Mouse (Mus musculus) yolk sac, embryonic 10.5 days (tissue): ENCODE results near the gene Recql5.

Source experiments
- DNase-seq: peaks from one replicate; pipeline ENCODE4 v3.0.0-alpha.2; 2017; ENCODE audit warnings: low spot score

Recql5 gene

GRCm38 (mm10) chr11:115901338-115902161, 31.7 kb downstream of the Recql5 start:
- DNase-seq, result no peak

DNA sequence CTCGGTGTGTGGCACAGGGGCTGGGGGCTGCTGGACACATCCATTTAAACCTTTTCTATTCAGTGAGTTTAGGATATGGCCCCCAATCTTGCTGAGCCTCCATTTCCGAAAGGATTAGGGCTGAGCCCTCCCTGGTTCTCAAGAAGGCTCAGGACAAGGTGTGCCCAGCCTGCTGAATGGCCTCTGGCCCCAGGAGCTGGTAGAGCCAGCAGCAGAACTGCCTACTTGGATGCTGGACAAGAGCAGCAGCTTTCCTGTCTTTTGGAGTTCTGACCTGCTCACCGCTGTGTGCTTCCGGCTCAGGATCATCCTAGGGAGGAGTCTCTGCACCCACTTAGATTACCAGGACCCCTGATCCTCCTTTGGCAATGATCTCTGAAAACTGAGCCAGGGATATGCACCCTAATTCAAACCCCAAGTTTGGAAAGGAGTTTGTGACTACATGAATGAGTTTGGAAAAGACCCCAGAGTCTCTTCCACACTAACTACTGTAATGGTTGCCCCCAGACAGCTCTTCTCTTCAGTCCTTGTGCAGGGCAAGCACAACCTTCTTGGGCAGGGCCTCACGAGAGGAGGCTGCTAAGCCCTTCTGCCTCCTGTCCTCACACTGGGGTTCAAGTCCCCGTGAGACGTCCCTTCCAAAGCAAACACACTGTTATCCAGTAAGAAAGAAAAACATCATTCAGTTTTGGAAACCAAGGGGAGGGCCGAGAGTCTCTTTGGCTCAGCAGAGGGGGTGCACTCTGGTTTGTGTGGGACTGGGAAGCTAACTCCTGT, 32.5 kb downstream of the Recql5 start:
- no peak for DNase-seq

DNA sequence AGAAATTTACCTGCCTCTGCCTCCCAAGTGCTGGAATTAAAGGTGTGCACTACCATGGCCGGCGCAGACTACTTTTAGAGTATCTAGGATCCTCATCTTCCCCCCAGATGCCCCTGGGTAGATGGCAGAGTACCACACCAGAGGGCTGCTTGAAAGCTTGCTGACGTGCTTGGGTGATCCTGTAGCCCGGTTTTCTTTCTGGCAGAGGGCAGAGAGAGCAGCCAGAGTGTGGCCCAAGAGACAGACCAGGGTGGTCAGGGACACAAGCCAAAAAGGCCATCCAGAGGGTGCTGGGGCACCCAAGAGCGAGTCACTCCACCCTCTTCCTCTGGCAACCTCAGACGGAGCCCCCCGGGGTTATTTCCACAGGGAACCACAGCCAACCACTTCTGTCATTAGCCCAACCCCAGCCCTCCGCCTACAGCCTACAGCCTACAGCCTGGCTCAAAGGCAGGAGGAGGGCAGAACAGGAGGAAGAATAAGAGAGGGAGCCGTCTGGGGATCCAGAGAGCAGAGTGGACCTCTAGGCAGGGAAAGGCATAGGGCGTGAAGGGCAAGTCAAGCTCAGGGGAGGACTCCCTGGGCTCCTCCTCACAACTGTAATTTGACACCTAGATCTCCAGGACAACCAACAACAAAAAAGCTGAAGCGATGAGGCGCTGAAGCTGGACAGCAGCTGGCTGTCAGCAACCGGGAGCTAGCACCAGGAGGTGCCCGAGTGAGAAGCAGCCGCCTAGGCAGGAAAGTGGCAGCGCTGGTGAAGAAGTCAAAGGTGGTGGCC, 33.6 kb downstream of the Recql5 start, which contains the start of gene Smim5:
Gene Smim5 (plus strand): TSS at position 481 of the 781 bp plus-strand sequence.
- peak; percentile 65 for DNase-seq

DNA sequence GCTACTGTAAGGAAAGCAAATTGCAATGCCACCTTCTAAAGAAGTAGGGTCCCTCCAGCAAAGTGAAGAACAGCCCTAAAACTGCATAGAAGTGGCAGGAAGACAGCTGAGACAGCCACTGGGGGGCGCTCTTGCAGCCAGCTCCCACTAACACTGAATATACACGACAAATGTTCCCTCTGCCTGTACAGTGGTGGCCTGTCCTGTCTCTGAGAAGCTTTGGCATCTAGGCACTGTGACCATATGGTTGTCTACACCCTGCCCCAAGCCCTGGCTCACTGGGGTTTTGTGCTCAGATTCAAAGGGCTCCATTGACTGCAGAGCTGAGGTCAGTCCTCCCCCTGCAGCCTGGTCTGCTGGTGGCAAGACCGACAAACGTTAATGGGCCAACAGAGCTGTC, 34.4 kb downstream of the Recql5 start:
- DNase-seq, result no peak

DNA sequence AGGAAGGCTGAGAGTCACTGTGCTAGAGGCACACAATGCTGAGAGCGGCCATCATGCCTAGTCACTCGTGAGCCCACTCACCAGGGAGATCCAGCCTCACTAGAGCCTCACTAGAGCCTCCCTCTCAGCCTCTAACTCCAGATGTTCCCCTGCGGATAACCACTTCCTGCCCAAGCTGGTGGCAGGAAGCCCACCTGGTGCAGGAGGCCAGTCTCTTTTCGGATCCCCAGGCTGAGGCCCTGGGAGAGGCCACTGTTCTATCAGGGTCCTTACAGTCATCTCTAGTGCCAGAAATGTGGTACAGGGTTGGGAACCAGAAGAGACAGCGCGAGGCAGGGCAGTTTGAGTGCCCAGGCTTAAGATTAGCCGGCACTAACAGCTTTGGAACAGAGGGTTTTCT, 34.8 kb downstream of the Recql5 start:
- no peak for DNase-seq

DNA sequence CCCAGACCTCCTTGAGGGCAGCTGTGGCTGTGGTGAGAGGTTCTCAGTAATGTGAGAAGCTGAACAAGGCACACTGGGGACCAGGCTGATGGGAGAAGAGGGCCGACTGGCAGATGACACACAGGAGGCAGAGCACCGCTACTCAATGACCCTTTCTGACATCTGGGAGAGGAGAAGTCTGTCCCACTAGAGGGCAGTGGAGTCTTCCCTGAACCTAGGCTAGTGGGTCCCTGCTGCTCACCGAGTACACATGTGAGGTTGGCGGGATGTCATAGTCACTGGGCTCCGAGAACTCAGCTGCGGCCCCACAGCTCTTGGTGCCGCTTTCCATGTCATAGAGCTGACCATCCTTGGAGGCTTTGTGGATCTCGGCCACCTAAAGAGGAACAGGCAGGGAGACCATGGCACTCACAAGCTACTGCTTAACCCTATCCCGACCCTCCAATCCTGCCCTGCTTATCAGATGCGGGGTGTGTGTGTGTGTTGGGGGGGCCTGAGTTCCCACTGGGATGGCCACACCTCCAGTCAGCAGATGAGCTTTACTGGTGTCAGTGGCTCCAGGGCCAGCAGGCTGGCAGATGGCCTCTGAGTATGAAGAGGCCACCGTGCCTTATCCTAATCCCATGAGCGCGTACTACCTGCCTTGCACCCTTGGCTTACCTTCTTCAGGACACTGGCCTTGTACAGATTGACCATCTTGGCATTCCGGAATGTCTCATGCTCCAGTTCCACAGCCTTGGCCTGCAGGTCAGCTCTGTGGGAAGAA, 38.3 kb downstream of the Recql5 start:
- DNase-seq, result no peak

GRCm38 (mm10) chr11:115893071-115893470, 40.2 kb downstream of the Recql5 start:
- DNase-seq, result no peak

DNA sequence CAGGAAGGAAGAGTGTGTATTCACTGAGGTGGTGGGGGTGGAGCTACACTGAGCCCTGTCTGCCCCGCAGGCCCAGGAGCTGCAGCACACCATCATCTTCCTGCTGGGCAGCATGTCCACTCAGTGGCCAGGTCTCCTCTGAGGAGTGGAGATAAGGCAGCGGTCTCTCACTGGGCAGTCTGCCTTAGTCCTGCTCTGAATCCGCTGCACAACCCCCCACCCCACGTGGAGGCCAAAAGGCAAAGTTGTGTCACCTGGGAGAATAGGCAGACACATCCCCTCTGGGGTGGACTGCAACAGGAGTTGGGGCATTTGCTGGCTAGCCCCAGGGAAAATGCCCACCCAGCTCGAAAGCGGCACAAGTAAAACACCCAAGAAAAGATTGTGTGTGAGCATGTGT, 41.1 kb downstream of the Recql5 start:
- peak; percentile 59 for DNase-seq

DNA sequence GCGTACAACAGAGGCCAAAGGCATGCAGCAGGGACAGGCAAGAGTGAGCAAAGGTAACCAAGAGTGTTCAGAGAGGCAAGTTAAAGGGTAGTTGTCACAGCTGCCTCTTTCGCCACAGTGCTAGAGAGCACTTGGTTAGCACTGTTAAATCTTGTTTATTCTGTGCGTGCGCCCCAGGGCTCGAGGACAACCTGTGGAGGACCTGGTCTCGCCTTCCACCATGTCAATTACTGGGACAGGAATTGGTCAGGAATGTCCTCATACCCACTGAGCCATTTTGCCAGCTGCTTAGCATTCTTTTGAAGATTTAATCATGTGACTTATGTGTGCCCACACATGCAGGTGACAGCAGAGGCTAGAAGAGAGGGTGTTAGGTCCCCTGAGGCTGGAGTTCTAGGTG, 44.1 kb downstream of the Recql5 start:
- no peak for DNase-seq

DNA sequence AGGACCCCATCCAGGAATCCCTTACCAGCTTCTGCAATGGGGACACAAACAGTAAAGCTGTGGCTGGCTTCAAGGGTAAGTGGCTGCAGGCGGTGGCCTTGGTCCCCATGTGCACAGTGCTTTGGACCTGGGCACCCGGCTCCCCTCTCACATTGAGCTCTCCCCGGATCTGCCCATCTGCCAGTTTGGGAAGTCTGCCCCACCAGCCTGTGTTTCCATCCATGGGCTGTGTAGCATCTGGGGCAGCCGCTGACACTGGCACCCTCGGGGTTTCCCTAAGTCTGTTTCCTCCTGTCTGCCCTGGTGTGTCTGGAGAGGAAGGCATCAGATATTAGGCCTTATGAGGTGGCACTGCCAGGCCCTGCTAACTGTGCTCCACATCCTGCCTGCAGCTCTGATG, 45.3 kb downstream of the Recql5 start:
- DNase-seq, result no peak

GRCm38 (mm10) chr11:115886446-115886845, 46.8 kb downstream of the Recql5 start:
- no peak for DNase-seq

DNA sequence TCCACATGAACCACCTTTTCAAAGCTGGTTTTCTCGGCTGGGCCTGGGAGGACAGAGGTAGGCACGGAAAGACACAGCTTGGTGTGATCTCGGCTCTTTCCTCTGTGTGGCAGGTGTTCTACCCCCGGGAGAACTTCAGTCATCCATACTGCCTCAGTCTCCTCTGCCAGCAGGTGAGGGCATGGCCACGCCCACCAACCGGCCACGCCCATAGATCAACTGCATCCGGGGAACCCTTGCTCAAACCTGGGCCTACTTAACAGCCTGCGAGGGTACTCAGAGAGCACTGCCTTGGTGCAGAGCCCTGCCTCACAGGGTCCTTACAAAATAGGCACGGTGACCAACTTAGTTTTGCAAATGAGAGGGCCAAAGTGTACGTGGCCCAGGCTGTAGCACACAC, 48.0 kb downstream of the Recql5 start:
- DNase-seq, result no peak

DNA sequence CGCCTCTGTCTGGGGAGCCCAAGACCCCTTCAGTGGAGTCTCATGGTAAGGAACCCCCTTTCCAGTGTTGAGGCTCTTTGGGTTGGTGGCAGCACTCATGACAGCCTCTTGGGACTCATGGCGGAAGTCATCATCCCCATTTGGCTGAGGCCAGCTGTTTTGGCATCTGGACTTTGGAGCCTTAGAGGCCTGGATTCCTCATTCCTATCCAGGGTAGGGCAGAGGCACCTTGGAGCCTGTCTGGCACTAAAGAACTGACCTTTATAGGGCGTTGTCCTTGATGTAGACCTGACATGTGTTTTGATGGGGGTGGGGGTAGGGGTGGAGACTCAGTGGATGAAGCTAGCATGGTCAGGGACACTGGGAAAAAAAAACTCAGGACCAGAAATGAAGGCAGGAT, 48.9 kb downstream of the Recql5 start:
- DNase-seq, result peak; percentile 58

- DNase-seq, result no peak
Measured at GRCm38 (mm10) chr11:115883251-115883650, 50.0 kb downstream of the Recql5 start.

DNA sequence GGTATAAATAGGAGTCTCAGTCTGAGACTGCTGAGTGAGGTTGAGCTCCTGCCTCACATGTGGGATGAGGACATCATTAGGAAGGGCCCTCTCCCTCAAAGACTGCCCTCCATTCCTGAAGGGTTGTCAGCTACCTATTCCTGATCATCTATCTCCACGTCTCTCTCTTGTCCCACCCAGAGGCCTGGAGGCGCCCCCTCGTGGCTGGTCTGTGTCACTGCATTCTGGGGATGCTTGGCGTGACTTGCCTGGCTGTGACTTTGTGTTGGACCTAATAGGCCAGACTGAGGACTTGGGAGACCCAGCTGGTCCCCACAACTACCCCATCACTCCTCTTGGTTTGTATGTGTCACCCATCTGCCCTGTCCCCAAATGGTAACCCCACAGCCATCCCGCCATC, 52.3 kb downstream of the Recql5 start:
- no peak for DNase-seq

DNA sequence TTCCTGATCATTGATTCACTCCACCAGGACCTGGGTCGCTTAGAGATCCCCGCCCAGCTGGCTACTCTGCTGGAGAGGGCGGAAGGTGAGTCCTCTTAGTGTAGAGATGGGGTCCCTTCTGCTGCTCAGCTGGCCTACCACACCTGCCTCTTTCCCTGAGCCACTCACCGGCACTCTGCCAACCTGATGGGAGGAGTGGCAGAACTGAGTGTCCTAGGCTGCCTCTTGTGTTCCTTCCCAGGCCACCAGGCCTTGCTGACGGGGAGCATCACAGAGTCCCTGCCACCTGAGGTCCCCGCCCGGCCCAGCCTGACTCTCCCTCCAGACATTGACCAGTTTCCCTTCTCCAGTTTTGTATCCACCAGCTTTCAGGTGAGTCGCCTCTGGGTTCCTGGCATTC, 55.2 kb downstream of the Recql5 start:
- DNase-seq, result no peak

- peak; percentile 85 for DNase-seq
Measured at GRCm38 (mm10) chr11:115877174-115877755, 56.0 kb downstream of the Recql5 start.

GRCm38 (mm10) chr11:115876438-115876837, 56.8 kb downstream of the Recql5 start:
- DNase-seq, result no peak

DNA sequence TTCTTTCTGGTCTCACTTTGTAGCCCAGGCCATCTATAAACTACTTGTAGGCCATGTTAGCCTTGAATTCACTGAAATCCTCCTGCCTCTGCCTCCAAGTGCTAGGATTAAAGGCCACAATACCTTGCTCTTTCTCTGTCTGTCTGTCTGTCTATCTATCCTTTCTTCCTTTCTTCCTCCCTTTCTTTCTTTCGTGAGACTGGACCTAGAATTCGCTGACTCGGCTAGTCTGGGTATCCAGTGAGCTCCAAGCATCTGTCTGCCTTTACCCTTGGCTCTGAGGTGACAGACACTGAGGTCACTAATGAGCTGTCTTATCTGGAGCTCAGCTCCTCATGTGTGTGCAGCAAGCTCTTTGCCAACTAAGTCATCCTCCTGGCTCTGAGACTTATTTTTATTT, 57.3 kb downstream of the Recql5 start:
- no peak for DNase-seq

- DNase-seq, result peak; percentile 71
Measured at GRCm38 (mm10) chr11:115872437-115872836, 60.8 kb downstream of the Recql5 start.

DNA sequence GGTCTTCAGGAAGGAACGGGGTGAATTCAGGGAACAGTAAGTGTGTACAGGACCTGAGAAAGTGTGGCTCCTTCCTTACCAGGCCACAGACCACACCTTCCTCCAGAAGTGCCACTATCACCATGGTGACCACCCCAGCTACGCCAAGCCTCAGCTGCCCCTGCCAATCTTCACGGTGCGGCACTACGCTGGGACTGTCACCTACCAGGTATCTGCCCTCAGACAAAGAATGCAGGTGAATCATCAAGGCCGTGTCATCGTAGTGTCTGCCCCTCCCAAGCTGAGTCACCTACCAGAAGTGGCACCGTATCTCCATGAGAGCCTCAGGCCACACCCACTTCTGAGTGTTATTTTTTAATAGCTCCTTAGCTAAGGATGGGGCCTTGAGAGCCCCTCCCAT, 63.9 kb downstream of the Recql5 start:
- DNase-seq, result no peak
